ENCODE assay signal across 9 mouse cellular contexts in genomic region chr11:119685477-119685876, GRCm38 (mm10).
DNase-seq lines count a peak whose midpoint lies in the region; ATAC-seq lines count a peak whose summit lies in the region.
"Had no signal": no experiment of that assay in that cellular context is flagged by ENCODE, and none has a peak within 500 bp of the region (broad histone marks: within the 10 kb centered on the region; RNA-seq: fewer than 3 reads in every experiment).

No protein-coding gene starts in this region.

- WGBS in kidney, embryonic 15.5 days, result 27% methylated on average over 5 of the region's 5 CpGs
- 36% methylated on average over 5 of the region's 5 CpGs for WGBS in neural tube, embryonic 13.5 days

- ATAC-seq in kidney, embryonic 15.5 days (replicated peaks; ENCODE audit: low FRiP score), result no peak
- ATAC-seq in neural tube, embryonic 13.5 days (ENCODE audit: low read depth), result peak; percentile 47; the same call in 1 of the 2 replicates

- no peak overlapping the region for H3K4me2 ChIP-seq in kidney, embryonic 15.5 days
- no peak overlapping the region for H3K4me2 ChIP-seq in neural tube, embryonic 13.5 days
- H3K4me2 ChIP-seq: limb, embryonic 12.5 days had no signal

- no peaks in the 10 kb centered on the region for H3K9me3 ChIP-seq in kidney, embryonic 15.5 days (replicated peaks)
- H3K9me3 ChIP-seq in neural tube, embryonic 13.5 days, result no peaks in the 10 kb centered on the region
- H3K9me3 ChIP-seq: limb, embryonic 12.5 days had no signal

- peak; percentile 28 to 54 for DNase-seq in cerebellum, postnatal 10 days
- DNase-seq in cerebellum, adult 9-10 months, result no peak
- peak; percentile 43 for DNase-seq in right cerebral cortex, adult 18-20 months
- no peak for DNase-seq in right cerebral cortex, postnatal 14 days
- DNase-seq in layer of hippocampus, adult 9-11 months, result no peak
- DNase-seq in cerebellum, adult 9-11 months, result no peak

- H3K4me3 ChIP-seq in kidney, embryonic 15.5 days (replicated peaks), result no peak overlapping the region
- H3K4me3 ChIP-seq in neural tube, embryonic 13.5 days, result no peak overlapping the region
- H3K4me3 ChIP-seq: limb, embryonic 12.5 days had no signal

- peaks cover 40% of the 10 kb centered on the region for H3K4me1 ChIP-seq in kidney, embryonic 15.5 days
- peaks cover 49% of the 10 kb centered on the region for H3K4me1 ChIP-seq in neural tube, embryonic 13.5 days (replicated peaks)

- H3K27ac ChIP-seq in kidney, embryonic 15.5 days, result peak overlapping the region; percentile 75
- peak overlapping the region; percentile 68 for H3K27ac ChIP-seq in neural tube, embryonic 13.5 days (replicated peaks)
- H3K27ac ChIP-seq: limb, embryonic 12.5 days had no signal

- no peak overlapping the region for H3K9ac ChIP-seq in kidney, embryonic 15.5 days
- 0 out of 2 replicates have a peak overlapping the region, but pooled peaks have one; percentile 0 for H3K9ac ChIP-seq in neural tube, embryonic 13.5 days
- H3K9ac ChIP-seq: limb, embryonic 12.5 days had no signal

- H3K36me3 ChIP-seq in kidney, embryonic 15.5 days, result no peaks in the 10 kb centered on the region
- H3K36me3 ChIP-seq in neural tube, embryonic 13.5 days, result no peaks in the 10 kb centered on the region
- H3K36me3 ChIP-seq: limb, embryonic 12.5 days had no signal

- no peaks in the 10 kb centered on the region for H3K27me3 ChIP-seq in kidney, embryonic 15.5 days
- no peaks in the 10 kb centered on the region for H3K27me3 ChIP-seq in neural tube, embryonic 13.5 days
- H3K27me3 ChIP-seq: limb, embryonic 12.5 days had no signal

Comparison
In these comparisons a context has a peak if more than half of its experiments do, and no peak if none do; other contexts are left out.
1. DNase-seq: peak in cerebellum, postnatal 10 days (2 of 2) and right cerebral cortex, adult 18-20 months (single experiment); none in cerebellum, adult 9-10 months (single experiment), right cerebral cortex, postnatal 14 days (single experiment), layer of hippocampus, adult 9-11 months (single experiment) and cerebellum, adult 9-11 months (single experiment).